Mouse (Mus musculus) 3T3-L1 (cell line): Measurements from ENCODE around the gene Gm20594.

Source experiments
- DNase-seq: peaks from one replicate; pipeline ENCODE4 v3.0.0-alpha.2; 2015; ENCODE audit warnings: low read depth, low spot score

Gm20594 gene

GRCm38 (mm10) chr6:79817616-79818015 lies at the start of gene Gm20594:
Gene Gm20594 (plus strand): TSS chr6:79817916.
- DNase-seq = no peak

GRCm38 (mm10) chr6:79818114-79818513 lies 398 bp downstream of the Gm20594 start:
- peak; percentile 11 for DNase-seq

GRCm38 (mm10) chr6:79833845-79834244 lies 16.1 kb downstream of the Gm20594 start:
- no peak for DNase-seq

- no peak for DNase-seq
Observed at GRCm38 (mm10) chr6:79846829-79847228, 29.1 kb downstream of the Gm20594 start.
